Mouse (Mus musculus) right cerebral cortex, postnatal 10 days (tissue): Measurements from ENCODE around the gene Ccar1.
"Not testable (repeated sequence)": the region's sequence is repeated elsewhere in the genome, so short reads cannot be mapped to it uniquely, and the experiment has no call there.

ENCODE experiments used
- DNase-seq, 2 experiments: peaks; one replicate each; pipeline ENCODE4 v3.0.0; 2021; ENCODE audit warnings: low spot score in 2 of 2

Gene Ccar1

GRCm38 (mm10) chr10:62792177-62793090 is at the start of gene Ccar1:
Ccar1 (minus strand) TSS chr10:62792286.
- DNase-seq = peak; percentile 98 to 99

GRCm38 (mm10) chr10:62840687-62841086 is 48.6 kb upstream of the Ccar1 start:
- DNase-seq = no peak

- DNase-seq = no peak
These were observed 45.9 kb upstream of the Ccar1 start for GRCm38 (mm10) chr10:62837987-62838386.

GRCm38 (mm10) chr10:62832783-62833182 is 40.7 kb upstream of the Ccar1 start:
- DNase-seq = no peak

GRCm38 (mm10) chr10:62831546-62831945 is 39.5 kb upstream of the Ccar1 start:
- no peak for DNase-seq

GRCm38 (mm10) chr10:62824474-62824873 is 32.4 kb upstream of the Ccar1 start:
- no peak for DNase-seq

GRCm38 (mm10) chr10:62823431-62823830 is 31.3 kb upstream of the Ccar1 start:
- no peak for DNase-seq

GRCm38 (mm10) chr10:62810010-62810409 is 17.9 kb upstream of the Ccar1 start:
- DNase-seq = no peak

GRCm38 (mm10) chr10:62808766-62809165 is 16.7 kb upstream of the Ccar1 start:
- no peak for DNase-seq

GRCm38 (mm10) chr10:62808316-62808715 is 16.2 kb upstream of the Ccar1 start:
- no peak for DNase-seq

- no peak for DNase-seq
These were observed 12.0 kb upstream of the Ccar1 start for GRCm38 (mm10) chr10:62804106-62804505.

GRCm38 (mm10) chr10:62803296-62803695 is 11.2 kb upstream of the Ccar1 start:
- no peak for DNase-seq

GRCm38 (mm10) chr10:62794221-62794620 is 2.1 kb upstream of the Ccar1 start:
- no peak for DNase-seq

GRCm38 (mm10) chr10:62793091-62793453 is 986 bp upstream of the Ccar1 start:
- DNase-seq = peak in 1 of 2 experiments; percentile 30

- peak; percentile 43 to 60 for DNase-seq
These were observed 572 bp downstream of the Ccar1 start for GRCm38 (mm10) chr10:62791251-62792176.

- not testable (repeated sequence) for DNase-seq
These were observed 10.3 kb downstream of the Ccar1 start for GRCm38 (mm10) chr10:62781776-62782175.

GRCm38 (mm10) chr10:62750781-62751180 is 41.3 kb downstream of the Ccar1 start:
- no peak for DNase-seq

- DNase-seq = peak in 1 of 2 experiments; percentile 57
These were observed 51.9 kb downstream of the Ccar1 start for GRCm38 (mm10) chr10:62739961-62740737.

GRCm38 (mm10) chr10:62736965-62737688 is 55.0 kb downstream of the Ccar1 start:
- no peak for DNase-seq

- no peak for DNase-seq
These were observed 61.3 kb downstream of the Ccar1 start for GRCm38 (mm10) chr10:62730826-62731225.
